Mouse (Mus musculus): ENCODE measurements around the gene Whamm.

DNA sequence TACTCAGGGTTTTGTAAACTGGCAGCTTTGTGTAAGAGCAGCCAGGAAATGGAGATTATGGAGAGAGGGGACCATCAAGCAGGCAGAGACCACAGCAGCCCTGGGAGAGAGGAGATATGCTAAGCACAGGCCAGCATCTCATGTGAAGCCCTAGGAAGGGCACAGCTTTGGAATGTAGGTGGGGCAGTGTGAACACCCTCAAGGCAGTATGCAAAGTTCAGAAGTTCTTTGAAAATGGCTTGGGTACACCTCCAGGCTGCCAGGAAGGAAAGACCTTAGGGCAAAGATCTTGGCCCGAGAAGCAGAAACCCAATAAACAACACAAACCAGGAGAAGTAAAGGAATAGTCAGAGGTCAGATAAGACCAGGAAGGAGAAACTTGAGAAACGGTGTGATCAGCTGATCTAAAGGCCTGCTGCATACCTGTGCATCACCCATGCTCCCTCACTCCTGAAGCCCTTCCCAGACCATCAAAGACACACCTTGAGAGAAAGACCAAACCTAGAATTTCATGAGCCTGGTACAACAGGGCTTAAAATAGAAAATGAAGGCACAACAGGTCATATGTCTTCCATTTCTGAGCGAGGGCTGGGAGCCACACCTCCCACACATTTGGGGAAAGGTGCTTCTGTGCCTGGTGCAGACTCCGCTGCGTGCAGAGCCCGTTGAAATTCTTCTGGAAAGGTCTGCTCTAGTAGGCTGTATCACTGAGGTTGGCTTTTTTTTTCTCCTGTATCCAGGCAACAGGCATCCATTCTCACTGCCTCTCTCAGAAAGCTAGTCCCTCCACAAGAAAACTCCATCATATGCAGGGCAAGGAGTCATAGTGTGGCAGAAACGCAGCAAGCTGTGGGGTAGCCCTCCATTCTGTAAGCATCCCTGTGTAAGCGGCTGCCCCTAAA, 28.6 kb downstream of the Whamm start:
- TF ChIP-seq CTCF (IDR thresholded peaks at IDR 0.05) (no peak), EP300 (IDR thresholded peaks at IDR 0.05) (no peak)

Measured in lung, postnatal 0 days (tissue).